ENCODE assay signal across 11 mouse cellular contexts in genomic region chr4:132292988-132293387, GRCm38 (mm10). TPM values are rescaled to one million over a fixed set of nuclear protein-coding genes. Genes with fewer than 3 reads are reported as not detected.
DNase-seq lines count a peak whose midpoint lies in the region; ATAC-seq lines count a peak whose summit lies in the region.
"Had no signal": no experiment of that assay in that cellular context is flagged by ENCODE, and none has a peak within 500 bp of the region (broad histone marks: within the 10 kb centered on the region; RNA-seq: fewer than 3 reads in every experiment).

No protein-coding gene starts in this region.

- H3K9me3 ChIP-seq in hindbrain, embryonic 11.5 days (ENCODE audit: control insufficient read depth, low read length), result no peaks in the 10 kb centered on the region
- peaks cover 4% of the 10 kb centered on the region; the same call in 1 of the 2 replicates for H3K9me3 ChIP-seq in hindbrain, embryonic 10.5 days
- H3K9me3 ChIP-seq: lung, embryonic 15.5 days had no signal

- DNase-seq in hindbrain, embryonic 11.5 days (ENCODE audit: low spot score), result peak; percentile 31
- no peak for DNase-seq in hindbrain, embryonic 10.5 days (ENCODE audit: low spot score)
- peak; percentile 53 for DNase-seq in ovary, postnatal 36 days (ENCODE audit: low spot score)
- DNase-seq in ovary, postnatal 10 days (ENCODE audit: low spot score), result no peak
- DNase-seq in adrenal gland, postnatal 25 days, result peak; percentile 57
- peak; percentile 69 for DNase-seq in lung, postnatal 36 days
- DNase-seq in urinary bladder, adult 18-20 months (ENCODE audit: low spot score in 2 of 2), result no peak
- no peak for DNase-seq in thymus, postnatal 14 days

- H3K4me1 ChIP-seq in hindbrain, embryonic 11.5 days (replicated peaks; ENCODE audit: control insufficient read depth, insufficient read depth, low read length), result no peaks in the 10 kb centered on the region
- no peaks in the 10 kb centered on the region for H3K4me1 ChIP-seq in hindbrain, embryonic 10.5 days (replicated peaks)
- H3K4me1 ChIP-seq: heart, embryonic 13.5 days; lung, embryonic 15.5 days; stomach, embryonic 15.5 days had no signal

- H3K36me3 ChIP-seq in hindbrain, embryonic 11.5 days (ENCODE audit: control insufficient read depth, insufficient read depth, low read length), result 0 out of 2 replicates have a peak, but pooled peaks cover 4% of the 10 kb centered on the region
- H3K36me3 ChIP-seq in hindbrain, embryonic 10.5 days, result peaks cover 60% of the 10 kb centered on the region

- no peak overlapping the region for H3K9ac ChIP-seq in hindbrain, embryonic 11.5 days (ENCODE audit: low read depth, low read length)
- H3K9ac ChIP-seq: heart, embryonic 13.5 days; lung, embryonic 15.5 days; stomach, embryonic 15.5 days had no signal

- no peak overlapping the region for H3K27ac ChIP-seq in hindbrain, embryonic 11.5 days (ENCODE audit: low read depth, low read length)
- no peak overlapping the region for H3K27ac ChIP-seq in hindbrain, embryonic 10.5 days
- H3K27ac ChIP-seq: heart, embryonic 13.5 days; lung, embryonic 15.5 days; stomach, embryonic 15.5 days had no signal

- H3K27me3 ChIP-seq in hindbrain, embryonic 11.5 days (ENCODE audit: control insufficient read depth, insufficient read depth, low read length), result no peaks in the 10 kb centered on the region
- H3K27me3 ChIP-seq in hindbrain, embryonic 10.5 days (ENCODE audit: insufficient read depth, poor library complexity, severe bottlenecking), result no peaks in the 10 kb centered on the region
- H3K27me3 ChIP-seq: heart, embryonic 13.5 days; lung, embryonic 15.5 days; stomach, embryonic 15.5 days had no signal

- no peak for ATAC-seq in hindbrain, embryonic 11.5 days (ENCODE audit: low FRiP score)

- 50% methylated on average over 4 of the region's 4 CpGs for WGBS in hindbrain, embryonic 11.5 days
- 42% methylated on average over 4 of the region's 4 CpGs for WGBS in hindbrain, embryonic 10.5 days

- no peak overlapping the region for H3K4me2 ChIP-seq in hindbrain, embryonic 11.5 days (replicated peaks; ENCODE audit: low read depth, low read length)
- H3K4me2 ChIP-seq: heart, embryonic 13.5 days; lung, embryonic 15.5 days; stomach, embryonic 15.5 days had no signal

- H3K4me3 ChIP-seq in hindbrain, embryonic 11.5 days (ENCODE audit: low read depth, low read length), result no peak overlapping the region
- no peak overlapping the region for H3K4me3 ChIP-seq in hindbrain, embryonic 10.5 days
- H3K4me3 ChIP-seq: heart, embryonic 13.5 days; lung, embryonic 15.5 days; stomach, embryonic 15.5 days had no signal

RNA-seq across cellular contexts. Expression of gene Rab42, which starts 10.2 kb away (rescaled TPM):
- polyA plus RNA-seq in hindbrain, embryonic 11.5 days (2014; fragmentation: Nextera tagmentation; extraction: Ambion mirVana), result 0.39 and 0.61 TPM in 2 replicates
- 0.77 and 0.96 TPM in 2 replicates for polyA plus RNA-seq in hindbrain, embryonic 10.5 days (2016; fragmentation: Nextera tagmentation; extraction: Ambion mirVana)
- 1.8 TPM in 1 of 2 replicates, not detected in the other for total RNA-seq in adrenal gland, postnatal 25 days (2021)

RNA-seq across cellular contexts. Expression of gene Taf12, which starts 18.8 kb away (rescaled TPM):
- 60.5 and 65.0 TPM in 2 replicates for polyA plus RNA-seq in hindbrain, embryonic 11.5 days (2014; fragmentation: Nextera tagmentation; extraction: Ambion mirVana)
- 60.9 and 62.1 TPM in 2 replicates for polyA plus RNA-seq in hindbrain, embryonic 10.5 days (2016; fragmentation: Nextera tagmentation; extraction: Ambion mirVana)
- total RNA-seq in adrenal gland, postnatal 25 days (2021), result 29.1 and 30.4 TPM in 2 replicates

RNA-seq across cellular contexts. Expression of gene Gmeb1, which starts 31.6 kb away (rescaled TPM):
- 38.4 and 41.4 TPM in 2 replicates for polyA plus RNA-seq in hindbrain, embryonic 11.5 days (2014; fragmentation: Nextera tagmentation; extraction: Ambion mirVana)
- polyA plus RNA-seq in hindbrain, embryonic 10.5 days (2016; fragmentation: Nextera tagmentation; extraction: Ambion mirVana), result 42.5 and 45.3 TPM in 2 replicates
- 20.3 and 21.8 TPM in 2 replicates for total RNA-seq in adrenal gland, postnatal 25 days (2021)

RNA-seq across cellular contexts. Expression of gene Trnau1ap, which starts 36.4 kb away (rescaled TPM):
- 85.6 and 87.0 TPM in 2 replicates for polyA plus RNA-seq in hindbrain, embryonic 11.5 days (2014; fragmentation: Nextera tagmentation; extraction: Ambion mirVana)
- polyA plus RNA-seq in hindbrain, embryonic 10.5 days (2016; fragmentation: Nextera tagmentation; extraction: Ambion mirVana), result 90.6 and 91.5 TPM in 2 replicates
- 35.6 and 37.0 TPM in 2 replicates for total RNA-seq in adrenal gland, postnatal 25 days (2021)

Comparison
In these comparisons a context has a peak if more than half of its experiments do, and no peak if none do; other contexts are left out.
1. DNase-seq: peak in hindbrain, embryonic 11.5 days (single experiment), ovary, postnatal 36 days (single experiment), adrenal gland, postnatal 25 days (single experiment) and lung, postnatal 36 days (single experiment); none in hindbrain, embryonic 10.5 days (single experiment), ovary, postnatal 10 days (single experiment), urinary bladder, adult 18-20 months (0 of 2) and thymus, postnatal 14 days (single experiment).